Mouse (Mus musculus): ENCODE results near the gene Rilp.

The Rilp gene

GRCm38 (mm10) chr11:75538970-75539299 is 29.0 kb downstream of the Rilp start:
- TF ChIP-seq NANOG (IDR thresholded peaks at IDR 0.05; ENCODE audit: borderline replicate concordance, low read length) = no peak
- no peak for TF ChIP-seq POU5F1 (IDR thresholded peaks at IDR 0.05; ENCODE audit: borderline replicate concordance, low read length)
- TF ChIP-seq CTCF (conservative IDR thresholded peaks at IDR 0.05; ENCODE audit: low read length) = no peak
- peaks cover 23% of the 10 kb centered on the region for H3K36me3 ChIP-seq (ENCODE audit: insufficient read depth, low read length)
- peaks cover 9% of the 10 kb centered on the region for H3K9me3 ChIP-seq (ENCODE audit: low read length)
- 0 out of 2 replicates have a peak, but pooled peaks cover 2% of the 10 kb centered on the region for H3K27me3 ChIP-seq (ENCODE audit: insufficient read depth, low read length)
- no peak overlapping the region for H3K4me3 ChIP-seq (replicated peaks; ENCODE audit: low read length)
- peaks cover 51% of the 10 kb centered on the region for H3K4me1 ChIP-seq (replicated peaks; ENCODE audit: low read depth, low read length)

GRCm38 (mm10) chr11:75540209-75540608 is 30.3 kb downstream of the Rilp start:
- H3K36me3 ChIP-seq (ENCODE audit: insufficient read depth, low read length) = peaks cover 31% of the 10 kb centered on the region
- no peaks in the 10 kb centered on the region for H3K27me3 ChIP-seq (ENCODE audit: insufficient read depth, low read length)
- H3K4me3 ChIP-seq (replicated peaks; ENCODE audit: low read length) = peak overlapping the region; percentile 48; the same call in 1 of the 2 replicates
- H3K9me3 ChIP-seq (ENCODE audit: low read length) = peaks cover 9% of the 10 kb centered on the region
- peaks cover 40% of the 10 kb centered on the region for H3K4me1 ChIP-seq (replicated peaks; ENCODE audit: low read depth, low read length)
- no peak for TF ChIP-seq POU5F1 (IDR thresholded peaks at IDR 0.05; ENCODE audit: borderline replicate concordance, low read length)
- TF ChIP-seq NANOG (IDR thresholded peaks at IDR 0.05; ENCODE audit: borderline replicate concordance, low read length) = no peak
- no peak for TF ChIP-seq CTCF (conservative IDR thresholded peaks at IDR 0.05; ENCODE audit: low read length)

GRCm38 (mm10) chr11:75540710-75541581 is 31.1 kb downstream of the Rilp start:
- TF ChIP-seq CTCF (conservative IDR thresholded peaks at IDR 0.05; ENCODE audit: low read length) (no peak), POU5F1 (IDR thresholded peaks at IDR 0.05; ENCODE audit: borderline replicate concordance, low read length) (no peak), NANOG (IDR thresholded peaks at IDR 0.05; ENCODE audit: borderline replicate concordance, low read length) (no peak)
- H3K27me3 ChIP-seq (ENCODE audit: insufficient read depth, low read length) = no peaks in the 10 kb centered on the region

GRCm38 (mm10) chr11:75544713-75545112 is 34.8 kb downstream of the Rilp start:
- peaks cover 35% of the 10 kb centered on the region for H3K36me3 ChIP-seq (ENCODE audit: insufficient read depth, low read length)
- TF ChIP-seq NANOG (IDR thresholded peaks at IDR 0.05; ENCODE audit: borderline replicate concordance, low read length) (no peak), CTCF (conservative IDR thresholded peaks at IDR 0.05; ENCODE audit: low read length) (no peak), POU5F1 (IDR thresholded peaks at IDR 0.05; ENCODE audit: borderline replicate concordance, low read length) (no peak)
- H3K4me3 ChIP-seq (replicated peaks; ENCODE audit: low read length) = no peak overlapping the region
- peaks cover 9% of the 10 kb centered on the region for H3K9me3 ChIP-seq (ENCODE audit: low read length)
- H3K27me3 ChIP-seq (ENCODE audit: insufficient read depth, low read length) = no peaks in the 10 kb centered on the region
- peaks cover 14% of the 10 kb centered on the region for H3K4me1 ChIP-seq (replicated peaks; ENCODE audit: low read depth, low read length)

More at GRCm38 (mm10) chr11:75540710-75541581, 31.1 kb downstream of the Rilp start:
- Histone ChIP-seq H3K4me1 (replicated peaks; ENCODE audit: low read depth, low read length) (peaks cover 33% of the 10 kb centered on the region), H3K4me3 (replicated peaks; ENCODE audit: low read length) (no peak overlapping the region), H3K36me3 (ENCODE audit: insufficient read depth, low read length) (peaks cover 38% of the 10 kb centered on the region), H3K9me3 (ENCODE audit: low read length) (peaks cover 9% of the 10 kb centered on the region)

- no peak for TF ChIP-seq CTCF (conservative IDR thresholded peaks at IDR 0.05; ENCODE audit: low read length)
- TF ChIP-seq POU5F1 (IDR thresholded peaks at IDR 0.05; ENCODE audit: borderline replicate concordance, low read length) = no peak
- TF ChIP-seq NANOG (IDR thresholded peaks at IDR 0.05; ENCODE audit: borderline replicate concordance, low read length) = no peak
Measured at GRCm38 (mm10) chr11:75546057-75546456, 36.2 kb downstream of the Rilp start.

GRCm38 (mm10) chr11:75549658-75550111 is 39.8 kb downstream of the Rilp start:
- TF ChIP-seq NANOG (IDR thresholded peaks at IDR 0.05; ENCODE audit: borderline replicate concordance, low read length) = no peak
- Histone ChIP-seq H3K4me3 (replicated peaks; ENCODE audit: low read length) (no peak overlapping the region), H3K27me3 (ENCODE audit: insufficient read depth, low read length) (no peaks in the 10 kb centered on the region), H3K4me1 (replicated peaks; ENCODE audit: low read depth, low read length) (peaks cover 26% of the 10 kb centered on the region), H3K9me3 (ENCODE audit: low read length) (no peaks in the 10 kb centered on the region), H3K36me3 (ENCODE audit: insufficient read depth, low read length) (peaks cover 33% of the 10 kb centered on the region)

More at GRCm38 (mm10) chr11:75546057-75546456, 36.2 kb downstream of the Rilp start:
- Histone ChIP-seq H3K36me3 (ENCODE audit: insufficient read depth, low read length) (peaks cover 36% of the 10 kb centered on the region), H3K27me3 (ENCODE audit: insufficient read depth, low read length) (no peaks in the 10 kb centered on the region), H3K9me3 (ENCODE audit: low read length) (peaks cover 7% of the 10 kb centered on the region), H3K4me3 (replicated peaks; ENCODE audit: low read length) (no peak overlapping the region), H3K4me1 (replicated peaks; ENCODE audit: low read depth, low read length) (peaks cover 4% of the 10 kb centered on the region)

- Histone ChIP-seq H3K4me1 (replicated peaks; ENCODE audit: low read depth, low read length) (peaks cover 26% of the 10 kb centered on the region), H3K36me3 (ENCODE audit: insufficient read depth, low read length) (peaks cover 26% of the 10 kb centered on the region), H3K4me3 (replicated peaks; ENCODE audit: low read length) (no peak overlapping the region), H3K27me3 (ENCODE audit: insufficient read depth, low read length) (no peaks in the 10 kb centered on the region), H3K9me3 (ENCODE audit: low read length) (no peaks in the 10 kb centered on the region)
- no peak for TF ChIP-seq CTCF (conservative IDR thresholded peaks at IDR 0.05; ENCODE audit: low read length)
- no peak for TF ChIP-seq NANOG (IDR thresholded peaks at IDR 0.05; ENCODE audit: borderline replicate concordance, low read length)
- no peak for TF ChIP-seq POU5F1 (IDR thresholded peaks at IDR 0.05; ENCODE audit: borderline replicate concordance, low read length)
Measured at GRCm38 (mm10) chr11:75550200-75550946, 40.5 kb downstream of the Rilp start.

- H3K9me3 ChIP-seq (ENCODE audit: low read length) = no peaks in the 10 kb centered on the region
Measured at GRCm38 (mm10) chr11:75551321-75551720, 41.4 kb downstream of the Rilp start.

More at GRCm38 (mm10) chr11:75551321-75551720, 41.4 kb downstream of the Rilp start:
- H3K4me1 ChIP-seq (replicated peaks; ENCODE audit: low read depth, low read length) = peaks cover 28% of the 10 kb centered on the region
- no peak for TF ChIP-seq NANOG (IDR thresholded peaks at IDR 0.05; ENCODE audit: borderline replicate concordance, low read length)
- no peak for TF ChIP-seq CTCF (conservative IDR thresholded peaks at IDR 0.05; ENCODE audit: low read length)
- TF ChIP-seq POU5F1 (IDR thresholded peaks at IDR 0.05; ENCODE audit: borderline replicate concordance, low read length) = no peak
- no peak overlapping the region for H3K4me3 ChIP-seq (replicated peaks; ENCODE audit: low read length)
- H3K36me3 ChIP-seq (ENCODE audit: insufficient read depth, low read length) = peaks cover 16% of the 10 kb centered on the region
- H3K27me3 ChIP-seq (ENCODE audit: insufficient read depth, low read length) = no peaks in the 10 kb centered on the region

Data from E14TG2a.4 (cell line).